Mouse (Mus musculus) G1E (cell line): ENCODE measurements around the gene Usp49.

Experiments used
- CTCF ChIP-seq: IDR thresholded peaks from 2 replicates; pipeline ENCODE4 v1.5.1; 2012; ENCODE audit warnings: low read depth, low read length, inconsistent platforms, mixed read lengths
- GATA1 ChIP-seq: IDR thresholded peaks from 2 replicates; pipeline ENCODE4 v1.6.1; 2012; ENCODE audit warnings: borderline replicate concordance, low read length, inconsistent platforms, mixed read lengths
- GATA2 ChIP-seq: IDR thresholded peaks from 2 replicates; pipeline ENCODE4 v1.6.1; 2012; ENCODE audit warnings: low read depth, low read length, inconsistent platforms, borderline replicate concordance

- TF ChIP-seq CTCF (no peak), GATA1 (no peak), GATA2 (no peak)
Observed at GRCm38 (mm10) chr17:47672311-47673111, 42.0 kb downstream of the Usp49 start.
